In genomic region chr5:21358648-21359047, GRCm38 (mm10) we compare ENCODE assay signal across 31 mouse cellular contexts.
"Had no signal": no experiment of that assay in that cellular context is flagged by ENCODE, and none has a peak within 500 bp of the region (broad histone marks: within the 10 kb centered on the region; RNA-seq: fewer than 3 reads in every experiment).

No protein-coding gene starts in this region.

- H3K4me1 ChIP-seq: intestine, embryonic 15.5 days had no signal

- DNase-seq: heart, postnatal 10 days; heart, postnatal 14 days; heart, postnatal 36 days; heart, postnatal 4 days; kidney, adult 11 months; kidney, adult 18-20 months; kidney, adult 2 months; kidney, adult 8-10 months; kidney, adult 9 months; kidney, postnatal 10 days; kidney, postnatal 14 days; kidney, postnatal 25 days; kidney, postnatal 36 days; kidney, postnatal 4 days; layer of hippocampus, adult 9-11 months; layer of hippocampus, postnatal 36 days had no signal

- H3K4me3 ChIP-seq: heart, embryonic 12.5 days; heart, embryonic 13.5 days; heart, embryonic 15.5 days; hindbrain, embryonic 10.5 days; hindbrain, embryonic 12.5 days; hindbrain, embryonic 13.5 days; hindbrain, embryonic 15.5 days; intestine, embryonic 15.5 days; kidney, embryonic 15.5 days; layer of hippocampus, adult 2 months; left cerebral cortex, adult 2 months had no signal

- H3K9me3 ChIP-seq: heart, embryonic 12.5 days; heart, embryonic 13.5 days; heart, embryonic 15.5 days; hindbrain, embryonic 10.5 days; hindbrain, embryonic 12.5 days; hindbrain, embryonic 15.5 days; intestine, embryonic 15.5 days; kidney, embryonic 15.5 days had no signal

- H3K4me2 ChIP-seq: heart, embryonic 11.5 days; heart, embryonic 12.5 days; heart, embryonic 13.5 days; heart, embryonic 15.5 days; hindbrain, embryonic 12.5 days; hindbrain, embryonic 13.5 days; hindbrain, embryonic 14.5 days; hindbrain, embryonic 15.5 days; intestine, embryonic 15.5 days; kidney, embryonic 15.5 days had no signal

- H3K27me3 ChIP-seq: heart, embryonic 12.5 days; heart, embryonic 13.5 days; heart, embryonic 15.5 days; hindbrain, embryonic 12.5 days; hindbrain, embryonic 13.5 days; hindbrain, embryonic 15.5 days; intestine, embryonic 15.5 days; kidney, embryonic 15.5 days had no signal

- H3K27ac ChIP-seq: heart, embryonic 13.5 days; heart, embryonic 15.5 days; hindbrain, embryonic 10.5 days; hindbrain, embryonic 12.5 days; hindbrain, embryonic 13.5 days; hindbrain, embryonic 14.5 days; hindbrain, embryonic 15.5 days; hindbrain, postnatal 0 days; intestine, embryonic 15.5 days; kidney, embryonic 15.5 days; kidney, postnatal 0 days; layer of hippocampus, adult 2 months; left cerebral cortex, adult 2 months had no signal

- H3K9ac ChIP-seq: heart, embryonic 12.5 days; heart, embryonic 13.5 days; heart, embryonic 15.5 days; hindbrain, embryonic 12.5 days; hindbrain, embryonic 13.5 days; hindbrain, embryonic 14.5 days; hindbrain, embryonic 15.5 days; intestine, embryonic 15.5 days; kidney, embryonic 15.5 days had no signal

- H3K36me3 ChIP-seq: heart, embryonic 12.5 days; heart, embryonic 13.5 days; heart, embryonic 15.5 days; hindbrain, embryonic 10.5 days; hindbrain, embryonic 12.5 days; hindbrain, embryonic 13.5 days; hindbrain, embryonic 15.5 days; intestine, embryonic 15.5 days; kidney, embryonic 15.5 days had no signal
